Comparison of ENCODE assay signal across 11 mouse cellular contexts in the genomic region with DNA sequence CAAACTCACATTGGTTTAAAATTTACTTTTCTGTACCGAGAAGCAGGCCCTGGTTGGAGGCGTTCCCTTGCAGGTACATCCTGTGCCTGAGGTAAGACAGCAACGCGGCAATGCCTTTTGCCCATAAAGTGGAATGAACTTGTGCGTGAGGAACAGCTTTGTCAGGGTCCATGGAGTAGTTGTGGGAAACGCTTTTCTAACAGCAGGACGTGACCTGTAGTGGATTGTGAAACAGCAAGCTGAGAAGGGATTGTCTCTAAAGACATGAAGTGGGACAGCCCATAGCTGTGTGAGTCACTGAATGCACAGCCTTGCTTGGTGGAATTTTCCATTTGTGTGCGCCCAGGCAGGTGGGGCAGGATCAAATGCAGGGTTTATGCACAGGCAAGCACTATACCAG. TPM values are rescaled to one million over a fixed set of nuclear protein-coding genes. Genes with fewer than 3 reads are reported as not detected.
DNase-seq lines count a peak whose midpoint lies in the region; ATAC-seq lines count a peak whose summit lies in the region.
"Had no signal": no experiment of that assay in that cellular context is flagged by ENCODE, and none has a peak within 500 bp of the region (broad histone marks: within the 10 kb centered on the region; RNA-seq: fewer than 3 reads in every experiment).

No protein-coding gene starts in this region.

- H3K4me1 ChIP-seq in liver, embryonic 16.5 days (ENCODE audit: control insufficient read depth, low read depth, low read length) = no peaks in the 10 kb centered on the region
- H3K4me1 ChIP-seq: neural tube, embryonic 13.5 days had no signal

- WGBS in liver, embryonic 16.5 days (ENCODE audit: insufficient replicate concordance) = 60% methylated on average over 8 of the region's 8 CpGs

- peak overlapping the region; percentile 82 for H3K27ac ChIP-seq in liver, embryonic 16.5 days (ENCODE audit: low read length)
- H3K27ac ChIP-seq: macrophage; neural tube, embryonic 13.5 days had no signal

- no peak overlapping the region for H3K4me2 ChIP-seq in liver, embryonic 16.5 days (ENCODE audit: low read depth, low read length)
- H3K4me2 ChIP-seq: neural tube, embryonic 13.5 days had no signal

- H3K27me3 ChIP-seq in liver, embryonic 16.5 days (ENCODE audit: control insufficient read depth, insufficient read depth, low read depth, low read length) = no peaks in the 10 kb centered on the region
- H3K27me3 ChIP-seq: neural tube, embryonic 13.5 days had no signal

- peak; percentile 86 for ATAC-seq in liver, embryonic 16.5 days (ENCODE audit: low read depth)
- ATAC-seq in CD4-positive, CD25-positive, alpha-beta regulatory T cell, adult 4 months = no peak
- ATAC-seq: forebrain, postnatal 0 days had no signal

- H3K4me3 ChIP-seq in liver, embryonic 16.5 days (ENCODE audit: low read depth, low read length) = no peak overlapping the region
- H3K4me3 ChIP-seq: neural tube, embryonic 13.5 days had no signal

- no peaks in the 10 kb centered on the region for H3K36me3 ChIP-seq in liver, embryonic 16.5 days (ENCODE audit: control insufficient read depth, insufficient read depth)
- H3K36me3 ChIP-seq: neural tube, embryonic 13.5 days had no signal

- DNase-seq in adrenal gland, adult (ENCODE audit: inconsistent age in 2 of 2, low spot score in 1 of 2) = peak; percentile 57 to 79
- no peak for DNase-seq in adrenal gland, postnatal 4 days (ENCODE audit: low spot score in 2 of 2)
- DNase-seq in adipocyte (ENCODE audit: low spot score) = peak; percentile 50
- DNase-seq in kidney, adult 8-10 months = peak; percentile 31 to 70
- no peak for DNase-seq in ovary, postnatal 36 days (ENCODE audit: low spot score)
- DNase-seq in layer of hippocampus, postnatal 14 days (ENCODE audit: low spot score in 2 of 2) = no peak
- DNase-seq: forebrain, postnatal 0 days had no signal

- no peaks in the 10 kb centered on the region for H3K9me3 ChIP-seq in liver, embryonic 16.5 days (replicated peaks; ENCODE audit: control insufficient read depth, low read length)

- no peak overlapping the region for H3K9ac ChIP-seq in liver, embryonic 16.5 days (ENCODE audit: low read depth, low read length)
- H3K9ac ChIP-seq: forebrain, postnatal 0 days; neural tube, embryonic 13.5 days had no signal

RNA-seq across cellular contexts. Expression of gene Psat1, which starts 5.7 kb away (rescaled TPM):
- 10 to 100 TPM; 63.3 to 69.9 TPM for total RNA-seq in adrenal gland, postnatal 4 days (2021)
- polyA plus RNA-seq in liver, embryonic 16.5 days (2015; fragmentation: Nextera tagmentation; extraction: Ambion mirVana) = 256 and 258 TPM in 2 replicates
- total RNA-seq in layer of hippocampus, postnatal 14 days (2021) = 100 to 1,000 TPM; 117 to 123 TPM
- polyA plus RNA-seq in CD4-positive, CD25-positive, alpha-beta regulatory T cell, adult 4 months (2017; shearing (Covaris generic)) = 10 to 100 TPM; 39.6 to 66.0 TPM

RNA-seq across cellular contexts. Expression of gene Cep78, which starts 43.4 kb away (rescaled TPM):
- 10 to 100 TPM; 16.2 to 17.2 TPM for total RNA-seq in adrenal gland, postnatal 4 days (2021)
- polyA plus RNA-seq in liver, embryonic 16.5 days (2015; fragmentation: Nextera tagmentation; extraction: Ambion mirVana) = 6.8 TPM in 2 replicates
- total RNA-seq in layer of hippocampus, postnatal 14 days (2021) = 10 to 100 TPM; 11.7 to 12.6 TPM
- 1 to 10 TPM; 2.2 to 3.4 TPM for polyA plus RNA-seq in CD4-positive, CD25-positive, alpha-beta regulatory T cell, adult 4 months (2017; shearing (Covaris generic))

Comparison
In these comparisons a context has a peak if more than half of its experiments do, and no peak if none do; other contexts are left out.
1. DNase-seq: peak in adrenal gland, adult (2 of 2), adipocyte (single experiment) and kidney, adult 8-10 months (2 of 2); none in adrenal gland, postnatal 4 days (0 of 2), ovary, postnatal 36 days (single experiment) and layer of hippocampus, postnatal 14 days (0 of 2).